Comparison of ENCODE assay signal across 18 mouse cellular contexts in the genomic region with DNA sequence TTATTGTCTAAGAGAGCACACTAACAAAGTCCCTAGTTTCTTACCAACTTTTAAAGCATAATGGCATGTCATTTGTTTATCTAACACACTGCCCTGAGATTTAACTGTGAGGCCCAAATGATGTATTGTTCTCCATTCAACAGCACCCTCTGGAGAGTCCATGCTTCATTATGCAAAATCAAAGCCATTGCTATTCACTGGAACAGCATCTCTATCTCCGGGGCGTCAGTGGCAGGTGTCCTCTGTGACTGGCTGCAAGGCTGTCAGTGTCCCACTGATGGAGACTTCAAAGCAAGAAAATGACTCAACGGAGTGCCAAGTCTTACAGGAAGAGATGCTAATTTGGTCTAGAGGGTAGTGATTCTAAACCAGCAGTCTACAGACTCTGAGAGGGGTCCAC.
DNase-seq lines count a peak whose midpoint lies in the region; ATAC-seq and TF ChIP-seq lines count a peak whose summit lies in the region.
"Had no signal": no experiment of that assay in that cellular context is flagged by ENCODE, and none has a peak within 500 bp of the region (broad histone marks: within the 10 kb centered on the region; RNA-seq: fewer than 3 reads in every experiment).

No protein-coding gene starts in this region.

- DNase-seq in cerebellum, postnatal 10 days, result peak; percentile 13 to 25
- DNase-seq in cerebellum, adult 8-10 months, result no peak
- peak; percentile 53 for DNase-seq in neural tube, embryonic 11.5 days (ENCODE audit: low spot score)
- no peak for DNase-seq in neural tube, embryonic 10.5 days (ENCODE audit: extremely low spot score, low spot score)
- DNase-seq in hindbrain, postnatal 0 days (ENCODE audit: low spot score), result peak; percentile 16
- peak; percentile 60 for DNase-seq in retina, embryonic 14.5 days (ENCODE audit: low spot score)
- DNase-seq in kidney, postnatal 10 days, result no peak
- no peak for DNase-seq in right cerebral cortex, adult 2 months (ENCODE audit: low spot score in 2 of 2)
- DNase-seq: adrenal gland, adult 2 months; cerebellum, adult 11 months; heart, adult 2 months; kidney, adult 8-10 months; kidney, postnatal 36 days; lung, adult 18-20 months; thymus, adult 18-20 months had no signal

- H3K27ac ChIP-seq in neural tube, embryonic 11.5 days (ENCODE audit: low read depth, low read length), result no peak overlapping the region
- H3K27ac ChIP-seq in hindbrain, postnatal 0 days, result no peak overlapping the region
- H3K27ac ChIP-seq: heart, adult 2 months; neural tube, embryonic 13.5 days had no signal

- H3K27me3 ChIP-seq in neural tube, embryonic 11.5 days (ENCODE audit: control insufficient read depth, insufficient read depth, low read length), result no peaks in the 10 kb centered on the region; the same call in 1 of the 2 replicates
- H3K27me3 ChIP-seq in hindbrain, postnatal 0 days (ENCODE audit: insufficient read depth, low read length), result no peaks in the 10 kb centered on the region

- H3K9me3 ChIP-seq in neural tube, embryonic 11.5 days (ENCODE audit: control insufficient read depth, low read length), result no peaks in the 10 kb centered on the region
- H3K9me3 ChIP-seq in hindbrain, postnatal 0 days (ENCODE audit: low read length), result no peaks in the 10 kb centered on the region
- H3K9me3 ChIP-seq: neural tube, embryonic 13.5 days had no signal

- H3K4me3 ChIP-seq in neural tube, embryonic 11.5 days (ENCODE audit: low read depth, low read length), result no peak overlapping the region
- no peak overlapping the region for H3K4me3 ChIP-seq in hindbrain, postnatal 0 days (ENCODE audit: low read length)
- H3K4me3 ChIP-seq: heart, adult 2 months; neural tube, embryonic 13.5 days had no signal

- H3K9ac ChIP-seq in neural tube, embryonic 11.5 days (ENCODE audit: low read length), result no peak overlapping the region
- no peak overlapping the region for H3K9ac ChIP-seq in hindbrain, postnatal 0 days (replicated peaks; ENCODE audit: low read length)
- H3K9ac ChIP-seq: neural tube, embryonic 13.5 days had no signal

- TF ChIP-seq CTCF in hindbrain, postnatal 0 days (IDR thresholded peaks at IDR 0.05; ENCODE audit: low read depth), result no peak

- no peak overlapping the region for H3K4me2 ChIP-seq in neural tube, embryonic 11.5 days (ENCODE audit: low read depth)
- no peak overlapping the region for H3K4me2 ChIP-seq in hindbrain, postnatal 0 days (ENCODE audit: low read depth, low read length)
- H3K4me2 ChIP-seq: neural tube, embryonic 13.5 days had no signal

- peak; percentile 86 for ATAC-seq in neural tube, embryonic 11.5 days (ENCODE audit: insufficient read depth, low FRiP score, low TSS enrichment)
- no peak for ATAC-seq in hindbrain, postnatal 0 days
- ATAC-seq: CD4-positive, CD25-positive, alpha-beta regulatory T cell, adult 4 months had no signal

- 25% methylated on average over 3 of the region's 3 CpGs for WGBS in neural tube, embryonic 11.5 days
- 9% methylated on average over 3 of the region's 3 CpGs for WGBS in hindbrain, postnatal 0 days

- H3K36me3 ChIP-seq in neural tube, embryonic 11.5 days (ENCODE audit: control insufficient read depth, insufficient read depth, low read length), result no peaks in the 10 kb centered on the region
- H3K36me3 ChIP-seq in hindbrain, postnatal 0 days (ENCODE audit: insufficient read depth, low read length), result no peaks in the 10 kb centered on the region
- H3K36me3 ChIP-seq: G1E; neural tube, embryonic 13.5 days had no signal

- 0 out of 2 replicates have a peak, but pooled peaks cover 6% of the 10 kb centered on the region for H3K4me1 ChIP-seq in neural tube, embryonic 11.5 days (ENCODE audit: control insufficient read depth, insufficient read depth, low read length)
- 0 out of 2 replicates have a peak, but pooled peaks cover 3% of the 10 kb centered on the region for H3K4me1 ChIP-seq in hindbrain, postnatal 0 days (ENCODE audit: insufficient read depth, low read length)

Comparison
In these comparisons a context has a peak if more than half of its experiments do, and no peak if none do; other contexts are left out.
1. DNase-seq: peak in cerebellum, postnatal 10 days (2 of 2), neural tube, embryonic 11.5 days (single experiment), hindbrain, postnatal 0 days (single experiment) and retina, embryonic 14.5 days (single experiment); none in cerebellum, adult 8-10 months (single experiment), neural tube, embryonic 10.5 days (single experiment), kidney, postnatal 10 days (single experiment) and right cerebral cortex, adult 2 months (0 of 2).